Mouse (Mus musculus) thymus, adult 2 months (tissue): Measurements from ENCODE around the gene Qrich2. TPM values are rescaled to one million over a fixed set of nuclear protein-coding genes. Genes with fewer than 3 reads are reported as not detected.

Experiments used
- DNase-seq: peaks from one replicate; pipeline ENCODE4 v3.0.0; 2021
- H3K27ac ChIP-seq: fragments of 200-500 bp; 2 replicates; pipeline ENCODE4 v1.5.1; 2012; ENCODE audit warnings: low read length, control low read depth; ENCODE audit not compliant: control insufficient read depth, insufficient read depth
- H3K27me3 ChIP-seq: fragments of 200-500 bp; 2 replicates; pipeline ENCODE4 v1.6.1; 2012; ENCODE audit warnings: mild to moderate bottlenecking, low read length, moderate library complexity, mixed read lengths; ENCODE audit not compliant: control insufficient read depth, insufficient read depth
- H3K36me3 ChIP-seq: fragments of 200-500 bp; 2 replicates; pipeline ENCODE4 v1.6.1; 2012; ENCODE audit warnings: mild to moderate bottlenecking, low read length, moderate library complexity; ENCODE audit not compliant: control insufficient read depth, insufficient read depth
- H3K4me1 ChIP-seq: fragments of 200-500 bp; replicated peaks from 2 replicates; pipeline ENCODE4 v1.6.1; 2012; ENCODE audit warnings: low read length; ENCODE audit not compliant: control insufficient read depth, insufficient read depth
- H3K4me3 ChIP-seq: fragments of 200-500 bp; 2 replicates; pipeline ENCODE4 v1.5.1; 2012; ENCODE audit warnings: mild to moderate bottlenecking, low read length, control low read depth, moderate library complexity; ENCODE audit not compliant: control insufficient read depth, insufficient read depth
- CTCF ChIP-seq: fragments of 200-500 bp; IDR thresholded peaks from 2 replicates; pipeline ENCODE4 v1.5.1; 2012; ENCODE audit warnings: mild to moderate bottlenecking, control low read depth, low read length, moderate library complexity, borderline replicate concordance; ENCODE audit not compliant: control insufficient read depth, poor library complexity, insufficient read depth; ENCODE audit errors: extremely low read depth
- POLR2A ChIP-seq: fragments of 200-500 bp; IDR thresholded peaks from 2 replicates; pipeline ENCODE4 v1.6.1; 2012; ENCODE audit warnings: mild to moderate bottlenecking, low read length, control low read depth, moderate library complexity; ENCODE audit not compliant: control insufficient read depth, poor library complexity, insufficient read depth; ENCODE audit errors: extremely low read depth
- WGBS: fragments of 180-500 bp; shearing (Covaris S2); methylation state at CpG from one replicate; pipeline ENCODE4 v1.1.7; 2018; 5-methylcytosine and 5-hydroxymethylcytosine counted together
- polyA plus RNA-seq: library from polyadenylated mRNA; depleted of rRNA; stranded (reverse); fragments of >200 nt; gene quantifications from 2 replicates; pipeline ENCODE4 v1.2.3, GENCODE M21; 2012

The Qrich2 gene
- polyA plus RNA-seq, 1 experiment, result 0.24 TPM

- Histone ChIP-seq H3K27ac (no peak overlapping the region), H3K27me3 (no peaks in the 10 kb centered on the region), H3K4me1 (no peaks in the 10 kb centered on the region), H3K4me3 (no peak overlapping the region), H3K36me3 (peaks cover 54% of the 10 kb centered on the region)
- no peak for TF ChIP-seq POLR2A
- TF ChIP-seq CTCF, result no peak
- over 99% methylated on average over 8 of the region's 8 CpGs for WGBS
- DNase-seq, result no peak
Observed at GRCm38 (mm10) chr11:116480975-116481374, 14.9 kb upstream of the Qrich2 start.

- no peaks in the 10 kb centered on the region for H3K27me3 ChIP-seq
- 96% methylated on average over 8 of the region's 8 CpGs for WGBS
- H3K4me1 ChIP-seq, result no peaks in the 10 kb centered on the region
- peaks cover 55% of the 10 kb centered on the region for H3K36me3 ChIP-seq
- no peak overlapping the region for H3K27ac ChIP-seq
- TF ChIP-seq POLR2A (no peak), CTCF (no peak)
- DNase-seq, result no peak
- no peak overlapping the region for H3K4me3 ChIP-seq
Observed at GRCm38 (mm10) chr11:116479832-116480231, 13.8 kb upstream of the Qrich2 start.

- peaks cover 47% of the 10 kb centered on the region for H3K36me3 ChIP-seq
- no peaks in the 10 kb centered on the region for H3K27me3 ChIP-seq
- DNase-seq, result no peak
- 90% methylated on average over 7 of the region's 7 CpGs for WGBS
- H3K27ac ChIP-seq, result no peak overlapping the region
- H3K4me3 ChIP-seq, result no peak overlapping the region
- no peaks in the 10 kb centered on the region for H3K4me1 ChIP-seq
- TF ChIP-seq POLR2A (no peak), CTCF (no peak)
Observed at GRCm38 (mm10) chr11:116478978-116479377, 12.9 kb upstream of the Qrich2 start.

- 96% methylated on average over 15 of the region's 15 CpGs for WGBS
- no peak overlapping the region for H3K27ac ChIP-seq
- H3K36me3 ChIP-seq, result peaks cover 57% of the 10 kb centered on the region
- H3K4me3 ChIP-seq, result no peak overlapping the region
- TF ChIP-seq POLR2A, result no peak
- TF ChIP-seq CTCF, result no peak
- H3K4me1 ChIP-seq, result no peaks in the 10 kb centered on the region
- H3K27me3 ChIP-seq, result no peaks in the 10 kb centered on the region
- DNase-seq, result no peak
Observed at GRCm38 (mm10) chr11:116477160-116477759, 11.2 kb upstream of the Qrich2 start.

GRCm38 (mm10) chr11:116476696-116477095, 10.7 kb upstream of the Qrich2 start:
- no peak overlapping the region for H3K27ac ChIP-seq
- H3K4me3 ChIP-seq, result no peak overlapping the region
- DNase-seq, result no peak
- TF ChIP-seq CTCF, result no peak
- no peak for TF ChIP-seq POLR2A
- H3K27me3 ChIP-seq, result no peaks in the 10 kb centered on the region
- H3K36me3 ChIP-seq, result peaks cover 63% of the 10 kb centered on the region
- WGBS, result 99% methylated on average over 6 of the region's 6 CpGs
- no peaks in the 10 kb centered on the region for H3K4me1 ChIP-seq

- no peaks in the 10 kb centered on the region for H3K4me1 ChIP-seq
- TF ChIP-seq POLR2A (no peak), CTCF (no peak)
- no peak overlapping the region for H3K4me3 ChIP-seq
- peaks cover 65% of the 10 kb centered on the region for H3K36me3 ChIP-seq
- no peaks in the 10 kb centered on the region for H3K27me3 ChIP-seq
- no peak for DNase-seq
- no peak overlapping the region for H3K27ac ChIP-seq
- WGBS, result 96% methylated on average over 10 of the region's 10 CpGs
Observed at GRCm38 (mm10) chr11:116476041-116476440, 10.0 kb upstream of the Qrich2 start.

- WGBS, result 97% methylated on average over 4 of the region's 4 CpGs
- Histone ChIP-seq H3K4me1 (no peaks in the 10 kb centered on the region), H3K27me3 (no peaks in the 10 kb centered on the region), H3K36me3 (peaks cover 45% of the 10 kb centered on the region), H3K4me3 (no peak overlapping the region), H3K27ac (no peak overlapping the region)
- no peak for DNase-seq
- TF ChIP-seq POLR2A, result no peak
- TF ChIP-seq CTCF, result no peak
Observed at GRCm38 (mm10) chr11:116472275-116472674, 6.2 kb upstream of the Qrich2 start.
